Mouse (Mus musculus) fibroblast of lung, adult 2 months (primary cell): ENCODE data around the gene Tubb4a.
"Not testable (repeated sequence)": the region's sequence is repeated elsewhere in the genome, so short reads cannot be mapped to it uniquely, and the experiment has no call there.

Experiments
- DNase-seq: peaks from one replicate; pipeline ENCODE4 v3.0.0-alpha.2; 2011; ENCODE audit warnings: low read depth

Gene Tubb4a

GRCm38 (mm10) chr17:57058891-57059485, 28.6 kb downstream of the Tubb4a start, which contains the start of gene Crb3:
TSS of gene Crb3 (plus strand) at chr17:57059105.
- no peak for DNase-seq

GRCm38 (mm10) chr17:57056246-57056645, 31.3 kb downstream of the Tubb4a start:
- no peak for DNase-seq

- DNase-seq, result not testable (repeated sequence)
These were observed 35.9 kb downstream of the Tubb4a start for GRCm38 (mm10) chr17:57051679-57052078.

DNA sequence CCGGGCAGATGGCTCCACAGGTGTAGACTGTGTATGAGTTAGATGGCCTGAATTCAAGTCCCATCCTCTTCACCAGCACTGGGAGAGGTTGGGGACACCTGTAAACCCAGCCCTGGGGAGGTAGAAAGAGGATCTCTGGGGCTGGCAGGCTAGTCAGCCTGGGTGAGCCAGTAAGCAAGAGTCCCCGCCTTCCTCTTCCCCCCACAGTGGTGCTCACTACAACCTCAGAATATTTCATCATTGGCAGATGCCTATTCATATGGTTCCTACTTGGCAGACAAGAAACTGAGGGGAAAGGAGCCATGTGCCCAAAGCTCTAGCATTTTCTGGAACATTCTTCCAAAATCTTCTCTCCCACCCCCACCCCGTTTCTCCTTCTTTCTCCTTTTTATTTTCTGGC, 38.8 kb downstream of the Tubb4a start:
- DNase-seq, result no peak

GRCm38 (mm10) chr17:57047406-57047805, 40.2 kb downstream of the Tubb4a start:
- DNase-seq, result no peak

GRCm38 (mm10) chr17:57041554-57041953, 46.0 kb downstream of the Tubb4a start, which contains the start of gene Slc25a41:
TSS of gene Slc25a41 (minus strand) at chr17:57041654.
- DNase-seq, result no peak

- DNase-seq, result no peak
These were observed 48.6 kb downstream of the Tubb4a start for GRCm38 (mm10) chr17:57038978-57039377.

DNA sequence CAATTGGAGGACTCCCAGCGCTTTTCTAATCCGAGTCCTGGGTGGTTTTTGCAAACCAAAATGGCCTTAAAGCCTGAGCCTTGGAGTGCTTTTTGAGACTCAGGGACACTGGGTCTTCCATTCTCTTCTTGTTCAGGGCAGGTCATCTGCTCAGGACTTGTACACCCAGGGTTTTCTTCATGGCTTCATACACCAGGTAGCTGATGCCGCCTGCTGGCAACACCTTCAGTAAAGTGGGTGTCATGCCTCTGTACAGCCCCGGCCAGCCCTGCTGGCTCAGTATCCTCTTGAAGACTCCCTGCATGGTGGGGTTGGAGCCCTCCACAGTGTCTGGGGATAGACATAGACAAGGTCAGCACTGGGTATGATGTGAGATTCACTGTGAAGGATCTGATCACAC, 54.7 kb downstream of the Tubb4a start:
- no peak for DNase-seq

- peak; percentile 100 for DNase-seq
These were observed 55.7 kb downstream of the Tubb4a start for GRCm38 (mm10) chr17:57031661-57032420.

DNA sequence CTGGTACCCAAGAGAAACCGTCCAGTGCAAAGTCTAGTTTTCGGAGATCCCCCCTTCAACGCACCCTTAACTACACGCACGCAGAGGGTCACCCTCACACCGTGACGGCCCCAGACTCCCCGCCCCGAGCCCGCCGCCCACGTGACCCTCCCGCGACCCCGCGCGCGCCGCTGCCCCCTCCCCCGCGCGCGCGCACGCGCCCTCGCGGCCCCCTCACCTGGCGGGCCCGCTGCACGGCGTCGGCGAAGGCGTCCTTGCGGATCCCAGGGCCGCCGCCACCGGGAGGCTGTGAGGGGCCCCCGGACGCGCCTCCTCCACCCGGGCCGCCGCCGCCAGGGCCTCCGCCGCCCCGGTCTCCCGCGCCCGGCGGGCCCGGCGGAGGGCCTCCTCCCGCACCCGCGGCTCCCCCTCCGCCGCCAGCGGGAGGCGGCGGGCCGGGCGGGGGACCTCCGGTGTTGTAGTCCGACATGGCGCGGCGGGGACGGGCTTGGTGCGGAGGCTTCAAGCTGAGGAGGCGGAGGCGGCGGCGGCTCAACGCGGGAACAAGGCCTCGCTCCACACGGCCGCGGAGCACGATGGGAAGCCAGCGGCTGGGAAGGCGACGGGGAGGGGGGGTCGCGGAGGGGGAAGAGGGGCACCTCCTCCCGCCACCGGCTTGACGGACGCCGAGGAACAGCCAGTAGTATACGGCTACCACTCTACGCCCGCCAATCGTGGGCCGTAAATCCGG, 56.5 kb downstream of the Tubb4a start, which contains the start of gene Khsrp:
TSS of gene Khsrp (minus strand) at position 592 of the 730 bp plus-strand sequence.
- DNase-seq, result no peak
